Mouse (Mus musculus) heart, embryonic 14.5 days (tissue): ENCODE data around the gene Mtus2. TPM values are rescaled to one million over a fixed set of nuclear protein-coding genes. Genes with fewer than 3 reads are reported as not detected.
"Not testable (repeated sequence)": the region's sequence is repeated elsewhere in the genome, so short reads cannot be mapped to it uniquely, and the experiment has no call there.

Experiments used
- ATAC-seq: fragments of 200-750 bp; cut with Nextera tagmentation; 2 replicates; pipeline ENCODE4 v1.8.0; 2017; ENCODE audit warnings: low read depth, moderate TSS enrichment; ENCODE audit not compliant: insufficient number of reproducible peaks, insufficient read depth, low FRiP score
- H3K27ac ChIP-seq, 2 experiments: fragments of 200-500 bp in 1 of 2; fragments of 300-500 bp in 1 of 2; sonication (generic) in 1 of 2; replicated peaks in 1 of 2; 2 replicates each; pipeline ENCODE4 v1.5.1; 2012 to 2014; ENCODE audit warnings: low read depth in 2 of 2, low read length in 2 of 2, control low read depth in 1 of 2, mild to moderate bottlenecking in 1 of 2, mixed read lengths in 1 of 2; ENCODE audit not compliant: control insufficient read depth in 1 of 2, insufficient read depth in 1 of 2
- H3K27me3 ChIP-seq: fragments of 300-500 bp; sonication (generic); 2 replicates; pipeline ENCODE4 v1.6.1; 2014; ENCODE audit warnings: mild to moderate bottlenecking, low read length, control low read depth; ENCODE audit not compliant: control insufficient read depth, insufficient read depth
- H3K36me3 ChIP-seq: fragments of 300-500 bp; sonication (generic); 2 replicates; pipeline ENCODE4 v1.6.1; 2014; ENCODE audit warnings: mild to moderate bottlenecking, control low read depth, low read length, mixed read lengths; ENCODE audit not compliant: control insufficient read depth, insufficient read depth
- H3K4me1 ChIP-seq, 2 experiments: fragments of 200-500 bp in 1 of 2; fragments of 300-500 bp in 1 of 2; sonication (generic) in 1 of 2; 2 replicates each; pipeline ENCODE4 v1.6.1; 2012 to 2014; ENCODE audit warnings: low read length in 2 of 2, control low read depth in 1 of 2, mixed read lengths in 1 of 2; ENCODE audit not compliant: control insufficient read depth in 2 of 2, insufficient read depth in 2 of 2
- H3K4me2 ChIP-seq: fragments of 300-500 bp; sonication (generic); 2 replicates; pipeline ENCODE4 v1.6.1; 2014; ENCODE audit warnings: mild to moderate bottlenecking, low read length
- H3K4me3 ChIP-seq, 2 experiments: fragments of 200-500 bp in 1 of 2; fragments of 300-500 bp in 1 of 2; sonication (generic) in 1 of 2; 2 replicates each; pipeline ENCODE4 v1.5.1; 2012 to 2014; ENCODE audit warnings: low read length in 2 of 2, mild to moderate bottlenecking in 2 of 2, control low read depth in 1 of 2, low read depth in 1 of 2, moderate library complexity in 1 of 2; ENCODE audit not compliant: control insufficient read depth in 1 of 2, insufficient read depth in 1 of 2
- H3K9ac ChIP-seq: fragments of 300-500 bp; sonication (generic); 2 replicates; pipeline ENCODE4 v1.6.1; 2014; ENCODE audit warnings: mild to moderate bottlenecking, low read length
- H3K9me3 ChIP-seq: fragments of 300-500 bp; sonication (generic); 2 replicates; pipeline ENCODE4 v1.6.1; 2016; ENCODE audit warnings: low read length, control low read depth; ENCODE audit not compliant: control insufficient read depth
- WGBS: fragments of 180-500 bp; shearing (Covaris S2); extraction: QIAGEN DNeasy Blood & Tissue Kit; methylation state at CpG from one replicate; pipeline ENCODE4 v1.1.7; 2014; 5-methylcytosine and 5-hydroxymethylcytosine counted together
- polyA plus RNA-seq: library from polyadenylated mRNA; unstranded; fragments of >200 nt; fragmentation: Nextera tagmentation; extraction: Ambion mirVana; gene quantifications from 2 replicates; pipeline ENCODE4 v1.2.1, GENCODE M21; 2014

The Mtus2 gene
- polyA plus RNA-seq, 1 experiment from 2014 or later: 128 TPM

DNA sequence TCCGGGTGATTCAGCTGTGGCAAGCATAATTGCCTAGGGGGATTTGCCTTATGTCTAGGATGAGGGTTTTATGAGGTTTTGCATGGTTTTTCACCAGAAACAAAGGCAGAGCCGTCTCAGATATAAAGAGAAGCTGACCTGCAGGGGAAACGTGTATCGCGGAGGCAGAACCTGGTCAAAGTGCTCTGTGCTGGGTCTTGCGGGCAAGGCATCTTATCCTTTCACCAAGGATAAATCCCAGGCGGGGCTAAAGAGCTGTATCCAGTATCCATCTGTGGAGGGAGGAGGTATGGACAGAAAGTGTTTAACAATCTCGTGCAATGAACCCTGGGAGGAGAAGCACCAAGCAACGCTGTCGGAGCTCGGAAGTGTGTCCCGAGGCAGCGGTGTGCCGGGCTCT is 7.2 kb upstream of the Mtus2 start:
- Histone ChIP-seq H3K4me1 (0 out of 4 replicates have a peak, but pooled peaks cover 0 to 2% of the 10 kb centered on the region in 2 experiments), H3K9ac (no peak overlapping the region), H3K27ac (no peak overlapping the region), H3K36me3 (no peaks in the 10 kb centered on the region), H3K4me3 (no peak overlapping the region), H3K4me2 (no peak overlapping the region), H3K27me3 (no peaks in the 10 kb centered on the region), H3K9me3 (no peaks in the 10 kb centered on the region)
- ATAC-seq: no peak
- 71% methylated on average over 14 of the region's 14 CpGs for WGBS

GRCm38 (mm10) chr5:147951751-147952150 is 5.4 kb upstream of the Mtus2 start:
- H3K27me3 ChIP-seq: peaks cover 1% of the 10 kb centered on the region; the same call in 1 of the 2 replicates
- peaks cover 5 to 12% of the 10 kb centered on the region in 2 experiments; a peak in 2 of 4 replicates for H3K4me1 ChIP-seq
- no peak overlapping the region for H3K27ac ChIP-seq
- no peaks in the 10 kb centered on the region for H3K36me3 ChIP-seq
- 46% methylated on average over 2 of the region's 2 CpGs for WGBS
- no peak overlapping the region for H3K4me2 ChIP-seq
- no peaks in the 10 kb centered on the region for H3K9me3 ChIP-seq
- no peak overlapping the region for H3K4me3 ChIP-seq
- no peak overlapping the region for H3K9ac ChIP-seq
- no peak for ATAC-seq

DNA sequence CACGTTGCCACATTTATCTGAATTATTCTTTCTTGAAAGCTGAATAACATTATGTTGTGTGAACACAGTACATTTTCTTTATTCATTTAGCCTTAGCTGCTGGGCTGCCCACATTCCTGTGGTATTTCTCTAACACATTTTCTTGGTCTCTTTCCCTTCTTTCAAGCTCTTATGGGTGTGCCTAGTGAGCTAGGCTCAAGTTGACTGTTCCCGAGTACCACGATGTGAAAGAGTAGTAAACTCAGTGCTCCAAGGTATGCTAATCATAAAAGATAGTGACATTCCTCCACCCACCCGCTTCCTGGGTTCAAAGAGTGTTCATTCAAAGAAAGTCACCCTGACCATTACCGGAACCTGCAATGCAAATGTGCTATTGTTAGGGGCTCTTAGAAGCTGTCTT is 3.9 kb upstream of the Mtus2 start:
- 80% methylated on average over 5 of the region's 5 CpGs for WGBS
- not testable (repeated sequence) for H3K4me3 ChIP-seq, H3K4me2 ChIP-seq, H3K9me3 ChIP-seq, ATAC-seq, H3K27me3 ChIP-seq, H3K36me3 ChIP-seq, H3K9ac ChIP-seq, H3K27ac ChIP-seq
- H3K4me1 ChIP-seq: peaks cover 5 to 19% of the 10 kb centered on the region in 2 experiments; a peak in 2 of 4 replicates

DNA sequence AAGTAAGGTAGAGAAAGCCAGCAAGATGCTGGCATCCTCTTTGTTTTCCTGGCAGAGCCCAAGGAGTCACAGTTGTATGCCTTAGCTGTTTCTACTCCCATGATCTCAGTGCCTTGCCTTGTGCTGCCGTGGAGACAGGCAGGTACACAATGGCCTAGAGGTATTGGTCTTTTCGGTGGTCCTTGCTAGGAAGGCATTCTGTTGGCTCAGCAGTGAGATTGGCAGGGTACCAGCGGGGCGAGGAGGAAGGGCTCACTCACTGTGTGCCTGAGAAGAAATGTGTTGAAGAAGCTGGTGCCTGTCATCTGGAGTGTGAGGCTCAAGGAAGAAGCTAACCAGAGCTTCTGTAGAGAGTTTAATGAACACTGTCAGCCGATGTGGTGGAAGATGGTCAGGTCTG is 1.4 kb upstream of the Mtus2 start:
- Histone ChIP-seq H3K9ac (no peak overlapping the region), H3K27me3 (peaks cover 4% of the 10 kb centered on the region; the same call in 1 of the 2 replicates), H3K4me1 (peaks cover 5 to 19% of the 10 kb centered on the region in 2 experiments; a peak in 2 of 4 replicates), H3K36me3 (no peaks in the 10 kb centered on the region), H3K9me3 (no peaks in the 10 kb centered on the region), H3K27ac (no peak overlapping the region), H3K4me3 (no peak overlapping the region), H3K4me2 (peak overlapping the region; percentile 98)
- WGBS: 25% methylated on average over 5 of the region's 5 CpGs
- ATAC-seq: no peak

DNA sequence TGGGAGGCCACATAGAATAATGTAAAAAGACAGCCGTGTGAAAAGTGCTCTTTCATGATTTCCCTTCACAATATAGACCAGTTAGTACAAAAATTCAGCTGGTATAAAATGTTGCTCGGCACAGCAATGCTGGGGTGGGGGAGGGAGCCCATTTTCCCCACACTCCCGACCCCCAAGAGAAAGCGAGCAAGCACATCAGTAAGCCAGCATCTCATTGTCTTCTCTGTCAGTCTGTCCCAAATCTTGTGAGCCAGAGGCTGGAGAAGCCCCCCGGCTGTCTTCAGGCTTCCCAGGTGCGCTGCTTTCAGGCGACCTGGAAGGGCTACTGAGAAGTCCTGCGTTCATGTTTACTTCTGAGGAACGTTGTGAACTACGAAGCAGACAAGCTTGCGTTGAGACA is 699 bp upstream of the Mtus2 start:
- ATAC-seq: no peak
- Histone ChIP-seq H3K27ac (no peak overlapping the region), H3K4me1 (peaks cover 5 to 19% of the 10 kb centered on the region in 2 experiments; a peak in 2 of 4 replicates), H3K4me2 (peak overlapping the region; percentile 98), H3K9ac (peak overlapping the region; percentile 75), H3K4me3 (peak overlapping the region; percentile 3 to 64; a peak in 2 of 4 replicates), H3K27me3 (peaks cover 4% of the 10 kb centered on the region; the same call in 1 of the 2 replicates), H3K9me3 (no peaks in the 10 kb centered on the region), H3K36me3 (no peaks in the 10 kb centered on the region)
- 2% methylated on average over 11 of the region's 11 CpGs for WGBS

GRCm38 (mm10) chr5:147957592-147958271 is 612 bp downstream of the Mtus2 start:
- Histone ChIP-seq H3K27ac (peak overlapping the region; percentile 29 to 67), H3K4me3 (peak overlapping the region; percentile 63 to 64)

GRCm38 (mm10) chr5:147958552-147958951 is 1.4 kb downstream of the Mtus2 start:
- Histone ChIP-seq H3K36me3 (no peaks in the 10 kb centered on the region), H3K27me3 (peaks cover 4% of the 10 kb centered on the region; the same call in 1 of the 2 replicates), H3K9me3 (no peaks in the 10 kb centered on the region), H3K27ac (no peak overlapping the region), H3K4me3 (peak overlapping the region in 1 of 2 experiments; percentile 64; a peak in 2 of 4 replicates), H3K9ac (peak overlapping the region; percentile 75; the same call in 1 of the 2 replicates), H3K4me2 (peak overlapping the region; percentile 98), H3K4me1 (peaks cover 5 to 19% of the 10 kb centered on the region in 2 experiments; a peak in 2 of 4 replicates)
- 41% methylated on average over 13 of the region's 13 CpGs for WGBS
- ATAC-seq: no peak

More at GRCm38 (mm10) chr5:147957592-147958271, 612 bp downstream of the Mtus2 start:
- no peaks in the 10 kb centered on the region for H3K36me3 ChIP-seq
- no peaks in the 10 kb centered on the region for H3K9me3 ChIP-seq
- H3K27me3 ChIP-seq: peaks cover 4% of the 10 kb centered on the region; the same call in 1 of the 2 replicates
- peak; percentile 42; the same call in 1 of the 2 replicates for ATAC-seq
- peak overlapping the region; percentile 98 for H3K4me2 ChIP-seq
- peak overlapping the region; percentile 75 for H3K9ac ChIP-seq
- under 1% methylated on average over 42 of the region's 42 CpGs for WGBS
- peaks cover 5 to 19% of the 10 kb centered on the region in 2 experiments; a peak in 2 of 4 replicates for H3K4me1 ChIP-seq
